Mouse (Mus musculus): ENCODE results near the gene Slc35f1.

The Slc35f1 gene

DNA sequence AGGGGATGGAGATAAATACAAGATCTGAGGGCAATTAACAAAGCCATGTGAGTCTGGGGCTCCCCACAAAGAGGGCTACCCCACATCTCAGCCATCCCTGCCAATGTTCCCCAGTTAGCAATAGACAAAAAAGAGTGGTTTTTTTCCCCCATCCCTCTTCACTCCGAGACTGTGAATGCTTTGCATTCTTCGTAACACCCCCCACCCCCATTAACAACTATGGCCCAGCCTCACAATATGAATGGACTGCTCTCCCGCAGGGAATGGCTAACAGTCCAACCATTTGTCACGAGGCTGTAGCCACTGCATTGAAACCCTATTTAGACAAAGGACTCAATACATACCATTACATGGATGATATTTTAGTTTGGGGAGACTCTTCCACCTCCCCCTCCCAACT is 338.1 kb downstream of the Slc35f1 start:
- POLR2A ChIA-PET: no interaction called here
- CTCF ChIA-PET: no interaction called here

- CTCF ChIA-PET: no interaction called here
- POLR2A ChIA-PET: no interaction called here
These were observed 344.9 kb downstream of the Slc35f1 start for GRCm38 (mm10) chr10:53035202-53035601.

- ChIA-PET POLR2A (no interaction called here), CTCF (no interaction called here)
These were observed 355.6 kb downstream of the Slc35f1 start for GRCm38 (mm10) chr10:53045931-53046330.

DNA sequence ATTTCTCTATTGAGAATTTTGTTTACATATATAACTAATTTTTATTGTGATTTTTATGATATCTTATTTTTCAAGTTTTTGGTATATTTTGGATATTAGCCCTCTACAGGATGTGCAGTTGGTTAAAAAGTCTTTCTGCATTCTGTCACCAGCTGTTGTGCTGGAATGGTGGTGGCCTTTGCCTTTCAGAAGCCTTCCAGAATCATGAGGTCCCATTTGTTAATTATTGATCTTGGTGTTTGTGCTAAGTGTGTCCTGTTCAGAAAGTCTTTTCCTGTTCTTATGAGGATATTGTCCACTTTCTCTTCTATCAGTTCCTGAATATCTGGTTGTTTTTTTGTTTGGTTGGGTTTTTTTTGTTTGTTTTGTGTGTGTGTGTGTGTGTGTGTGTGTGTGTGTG is 362.2 kb downstream of the Slc35f1 start:
- POLR2A ChIA-PET: interaction anchor here in 1 of 4 experiments (0.6 kb wide), 1 partner anchor 21 kb away, joined by 3 read pairs; no protein-coding TSS in a partner anchor
- CTCF ChIA-PET: no interaction called here

DNA sequence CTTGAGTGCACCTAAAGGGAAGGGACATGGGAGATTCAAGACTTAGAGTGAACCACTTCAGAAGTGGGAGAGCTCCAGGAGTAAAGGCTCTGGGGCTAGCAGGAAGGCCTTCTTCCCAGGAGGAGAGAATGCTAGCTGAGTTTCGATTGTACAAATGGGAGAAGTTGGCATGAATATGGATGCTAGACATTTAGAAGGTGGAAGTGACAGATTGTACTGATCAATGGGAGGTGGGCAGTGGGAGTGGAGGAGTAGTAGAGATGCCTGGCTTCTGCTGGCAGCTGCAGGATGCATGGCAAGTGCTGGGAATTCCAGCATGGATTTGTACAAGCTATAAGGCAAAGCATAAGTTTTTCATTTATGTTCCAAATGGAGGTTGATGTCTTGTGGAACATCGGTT is 370.4 kb downstream of the Slc35f1 start:
- POLR2A ChIA-PET: no interaction called here
- CTCF ChIA-PET: no interaction called here

- ChIA-PET POLR2A (no interaction called here), CTCF (interaction anchor here in 1 of 4 experiments (0.7 kb wide), 1 partner anchor 462 kb away, joined by 3 read pairs; no protein-coding TSS in a partner anchor)
These were observed 372.4 kb downstream of the Slc35f1 start for GRCm38 (mm10) chr10:53062741-53063140.

DNA sequence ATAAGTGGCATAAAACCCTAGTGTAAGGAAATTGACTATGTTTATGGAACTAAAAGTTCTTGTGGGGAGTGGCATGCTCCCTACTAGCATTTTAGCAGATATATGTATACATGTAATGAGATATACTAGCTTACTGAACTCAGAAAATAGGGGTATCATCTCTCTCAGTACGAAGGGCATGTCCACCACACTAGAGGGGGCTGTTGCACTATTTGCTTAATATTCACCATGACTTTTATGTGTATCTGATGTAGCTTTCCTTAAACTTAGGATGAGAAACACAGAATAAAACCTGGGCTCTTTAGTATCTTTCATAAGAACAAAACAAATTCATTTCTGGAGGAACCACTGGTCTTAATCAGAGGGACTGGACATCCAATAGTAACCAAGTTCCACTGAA is 397.5 kb downstream of the Slc35f1 start:
- ChIA-PET CTCF (no interaction called here), POLR2A (no interaction called here)

DNA sequence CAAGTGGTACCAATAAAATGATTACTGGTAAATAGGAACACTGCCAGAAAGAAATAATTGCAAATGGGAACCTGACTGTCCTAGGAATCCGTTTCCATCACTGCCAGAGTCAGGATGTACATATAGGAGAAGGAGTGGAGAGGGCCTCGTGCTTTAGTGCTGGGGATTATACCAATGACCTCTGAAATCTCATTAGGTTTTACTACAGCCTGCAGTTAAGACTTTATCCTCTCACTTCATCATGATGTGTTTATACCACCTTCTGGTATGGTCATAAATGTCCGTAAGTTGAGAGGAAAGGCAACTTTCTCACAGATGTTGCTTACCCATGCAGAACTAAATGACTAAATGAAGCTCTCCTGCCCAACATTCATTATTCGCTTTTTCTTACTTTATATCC is 401.2 kb downstream of the Slc35f1 start:
- CTCF ChIA-PET: interaction anchor here in 1 of 4 experiments (0.5 kb wide), 1 partner anchor 1214 kb away, joined by 4 read pairs; no protein-coding TSS in a partner anchor

GRCm38 (mm10) chr10:53096446-53096845 is 406.1 kb downstream of the Slc35f1 start:
- CTCF ChIA-PET: interaction anchor here in 2 of 4 experiments (1.1 kb wide), 2 partner anchors 19 kb away, joined by 3 read pairs; no protein-coding TSS in a partner anchor
- POLR2A ChIA-PET: no interaction called here

More for the DNA sequence above, 401.2 kb downstream of the Slc35f1 start:
- POLR2A ChIA-PET: interaction anchor here in 1 of 4 experiments (0.6 kb wide), 1 partner anchor 86 kb away, joined by 4 read pairs; no protein-coding TSS in a partner anchor

- ChIA-PET CTCF (interaction anchor here in 2 of 4 experiments (0.6 to 1.2 kb wide), 2 partner anchors 14 to 17 kb away, joined by 3 read pairs; no protein-coding TSS in a partner anchor), POLR2A (no interaction called here)
These were observed 410.5 kb downstream of the Slc35f1 start for GRCm38 (mm10) chr10:53100881-53101280.

DNA sequence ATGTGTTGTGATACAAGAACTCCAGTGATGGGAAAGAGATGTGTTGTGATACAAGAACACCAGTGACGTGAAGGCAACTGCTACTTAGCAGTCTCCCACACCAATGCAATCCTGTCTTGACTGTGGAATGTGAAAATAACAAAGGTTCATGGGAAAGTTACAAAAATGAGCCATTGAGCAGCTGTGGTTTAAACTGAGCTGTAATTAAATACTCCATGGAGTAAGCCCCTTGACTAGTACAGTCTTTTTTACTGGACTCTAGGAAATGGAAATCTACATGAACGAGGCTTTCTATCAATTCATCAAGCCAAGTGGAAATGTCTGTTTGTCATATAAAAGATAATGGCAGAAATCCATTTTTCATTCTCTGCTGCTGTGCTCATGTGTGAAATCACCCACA is 411.1 kb downstream of the Slc35f1 start:
- CTCF ChIA-PET: interaction anchor here in 1 of 4 experiments (0.6 kb wide), 1 partner anchor 16 kb away, joined by 3 read pairs; no protein-coding TSS in a partner anchor

DNA sequence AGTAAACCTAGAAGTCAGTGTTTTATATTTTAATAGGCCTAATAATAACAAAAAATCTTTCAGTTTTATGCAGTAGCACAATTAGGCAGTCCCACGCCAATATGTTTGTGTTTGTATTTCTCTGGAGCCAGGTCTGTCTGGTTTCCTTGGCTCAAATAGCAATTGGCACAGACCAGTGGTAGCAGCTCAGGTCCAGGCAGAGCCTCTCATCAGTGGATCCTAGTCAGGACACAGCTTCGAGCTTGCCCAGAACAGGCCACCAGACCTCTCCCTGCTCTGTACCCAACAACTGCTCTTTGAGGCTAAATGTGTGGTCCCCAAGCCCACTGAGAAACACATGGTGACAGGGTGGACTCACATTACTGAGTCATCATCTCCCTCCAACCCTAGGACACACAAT is 412.1 kb downstream of the Slc35f1 start:
- ChIA-PET POLR2A (no interaction called here), CTCF (interaction anchor here in 1 of 4 experiments (5.0 kb wide), 1 partner anchor 13 kb away, joined by 18 read pairs; no protein-coding TSS in a partner anchor)

More for the DNA sequence above, 411.1 kb downstream of the Slc35f1 start:
- POLR2A ChIA-PET: no interaction called here

DNA sequence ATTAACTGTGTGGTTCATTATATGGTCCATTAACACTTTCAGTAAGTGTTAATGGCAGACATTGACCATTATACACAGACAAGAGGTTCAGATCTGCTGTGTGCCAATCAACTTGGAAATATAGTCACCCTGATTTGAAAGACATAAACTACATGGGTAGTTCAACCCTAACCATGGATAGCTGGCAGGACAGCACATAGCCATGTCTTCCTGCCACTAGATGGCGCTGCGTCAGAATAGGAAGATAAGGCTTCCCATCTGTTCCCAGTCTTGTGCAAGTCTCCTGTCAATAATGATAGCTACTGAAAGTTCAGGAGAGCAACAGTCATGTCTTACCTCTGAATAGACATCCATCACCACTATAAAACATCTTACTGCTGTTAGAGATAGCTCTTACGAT is 424.7 kb downstream of the Slc35f1 start:
- CTCF ChIA-PET: interaction anchor here (0.6 to 2.2 kb wide), 21 partner anchors 8 to 231 kb away, joined by 3 to 18 read pairs (median 3); no protein-coding TSS in a partner anchor
- POLR2A ChIA-PET: interaction anchor here in 1 of 4 experiments (1.0 kb wide), 1 partner anchor 13 kb away, joined by 3 read pairs; no protein-coding TSS in a partner anchor

DNA sequence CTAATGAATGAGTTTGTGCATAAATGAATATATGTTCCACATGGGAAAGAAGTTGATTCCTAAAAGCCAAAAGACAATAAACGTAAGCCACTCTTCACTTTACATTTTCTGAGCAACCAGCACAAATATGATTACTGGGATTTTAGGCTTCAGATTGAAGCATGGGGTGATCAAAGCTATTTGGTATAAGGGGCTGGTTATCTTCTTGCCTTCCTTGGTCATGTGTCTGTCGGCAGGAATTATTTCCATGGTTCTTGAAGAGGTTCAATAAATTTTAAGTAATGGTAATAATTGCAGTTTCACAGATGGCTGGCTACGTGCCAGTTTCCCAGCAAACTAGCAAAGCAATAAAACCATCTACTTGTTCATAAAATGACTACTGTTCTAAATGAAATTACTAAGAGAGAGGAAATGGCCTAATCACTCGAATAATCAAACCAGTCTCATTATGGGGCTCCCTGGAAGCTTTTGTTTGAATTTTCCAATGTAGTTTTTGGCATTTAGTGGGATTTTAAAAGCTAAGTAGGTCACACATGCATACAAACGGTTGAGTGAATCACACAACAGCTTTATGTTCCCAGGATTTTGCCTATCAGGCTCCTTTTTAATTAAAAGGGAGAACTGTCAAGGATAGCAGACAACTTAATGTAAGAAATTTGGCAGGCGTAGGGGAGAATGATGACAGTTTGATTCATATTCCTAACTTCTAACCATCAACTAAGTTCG is 425.5 kb downstream of the Slc35f1 start:
- ChIA-PET POLR2A (interaction anchor here in 1 of 4 experiments (0.5 kb wide), 1 partner anchor 154 kb away, joined by 3 read pairs; no protein-coding TSS in a partner anchor), CTCF (interaction anchor here (0.6 to 2.2 kb wide), 18 partner anchors 8 to 231 kb away, joined by 3 to 18 read pairs (median 3); no protein-coding TSS in a partner anchor)

DNA sequence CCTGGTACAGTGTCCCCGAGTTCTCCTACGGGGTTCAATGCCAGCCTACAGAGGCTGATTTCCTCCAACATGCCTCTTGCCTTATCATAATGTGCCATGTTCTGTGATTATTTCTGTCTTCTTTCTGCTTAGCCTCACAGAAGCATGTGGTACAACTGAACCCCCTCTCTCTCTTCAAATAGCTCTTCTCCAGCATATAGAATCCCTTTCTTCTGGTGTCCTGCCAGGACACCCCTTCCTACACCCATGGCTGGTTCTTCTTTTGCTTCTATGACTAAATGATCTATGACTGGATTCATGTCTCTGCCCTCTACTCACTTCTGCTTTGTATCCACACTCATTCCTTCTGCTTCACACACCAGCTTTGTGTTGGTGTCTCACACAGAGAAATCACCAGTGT is 430.3 kb downstream of the Slc35f1 start:
- ChIA-PET POLR2A (no interaction called here), CTCF (no interaction called here)

DNA sequence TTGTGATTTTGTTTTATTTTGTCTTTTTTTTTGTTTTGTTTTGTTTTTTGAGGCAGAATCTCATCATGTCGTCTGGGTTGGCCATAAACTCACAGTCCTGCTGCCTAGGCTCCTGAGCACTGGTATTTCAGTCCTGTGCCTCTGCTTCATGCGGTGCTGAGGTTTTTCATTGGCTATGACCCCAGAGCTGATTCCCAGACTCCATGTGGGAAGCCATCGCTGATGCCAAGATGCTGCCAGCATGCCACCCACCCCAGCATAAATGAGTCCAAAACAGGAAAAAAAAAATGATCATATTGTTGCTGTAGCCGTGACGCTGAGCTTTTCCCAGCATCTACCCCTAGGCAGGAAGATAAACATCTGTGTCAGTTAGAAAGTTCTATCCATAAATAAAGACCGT is 434.0 kb downstream of the Slc35f1 start:
- CTCF ChIA-PET: no interaction called here

DNA sequence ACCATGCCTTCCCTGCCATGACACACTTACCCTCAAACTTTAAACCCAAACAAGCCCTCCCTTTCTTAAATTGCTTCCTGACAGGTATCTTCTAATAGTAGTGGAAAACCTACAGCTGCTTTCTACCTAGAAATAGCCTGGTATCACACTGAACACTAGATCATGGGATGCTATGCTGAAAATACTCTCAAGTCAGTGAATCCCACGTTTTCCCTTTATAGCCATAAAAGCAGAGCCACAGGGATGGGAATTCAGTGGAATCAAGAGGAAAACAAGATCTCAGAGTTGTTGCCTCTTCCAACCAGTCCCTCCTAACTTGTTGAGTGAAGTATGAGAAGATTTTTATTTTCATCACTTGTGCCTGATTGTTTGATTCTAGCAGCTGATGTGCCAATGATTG is 442.4 kb downstream of the Slc35f1 start:
- POLR2A ChIA-PET: no interaction called here
- CTCF ChIA-PET: no interaction called here

More for the DNA sequence above, 434.0 kb downstream of the Slc35f1 start:
- POLR2A ChIA-PET: no interaction called here

- ChIA-PET POLR2A (no interaction called here), CTCF (no interaction called here)
These were observed 460.0 kb downstream of the Slc35f1 start for GRCm38 (mm10) chr10:53150321-53150720.

GRCm38 (mm10) chr10:53150916-53151315 is 460.6 kb downstream of the Slc35f1 start:
- ChIA-PET CTCF (no interaction called here), POLR2A (no interaction called here)

DNA sequence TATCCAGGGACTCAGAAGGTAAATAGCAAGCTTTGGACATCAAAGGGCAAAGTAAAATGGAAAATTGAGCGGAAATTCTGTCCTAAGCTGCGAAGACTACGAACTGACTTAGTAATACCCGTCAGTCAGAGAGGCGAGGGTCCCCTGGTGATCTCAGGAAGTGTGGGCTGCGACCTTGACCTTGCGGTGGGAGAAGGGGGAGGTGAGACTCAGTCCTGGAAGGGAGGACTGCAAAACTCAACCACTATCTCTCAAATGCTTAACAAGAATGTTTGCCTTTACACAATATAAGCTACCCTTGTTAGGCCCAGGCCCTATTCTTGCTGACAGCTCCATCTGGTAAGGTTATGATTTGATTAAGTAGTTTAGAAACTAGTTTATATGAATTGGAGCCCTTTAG is 466.0 kb downstream of the Slc35f1 start:
- ChIA-PET POLR2A (interaction anchor here in 1 of 4 experiments (1.3 kb wide), 1 partner anchor 473 kb away, joined by 3 read pairs; the partner anchor contains the start of gene Mcm9), CTCF (no interaction called here)

DNA sequence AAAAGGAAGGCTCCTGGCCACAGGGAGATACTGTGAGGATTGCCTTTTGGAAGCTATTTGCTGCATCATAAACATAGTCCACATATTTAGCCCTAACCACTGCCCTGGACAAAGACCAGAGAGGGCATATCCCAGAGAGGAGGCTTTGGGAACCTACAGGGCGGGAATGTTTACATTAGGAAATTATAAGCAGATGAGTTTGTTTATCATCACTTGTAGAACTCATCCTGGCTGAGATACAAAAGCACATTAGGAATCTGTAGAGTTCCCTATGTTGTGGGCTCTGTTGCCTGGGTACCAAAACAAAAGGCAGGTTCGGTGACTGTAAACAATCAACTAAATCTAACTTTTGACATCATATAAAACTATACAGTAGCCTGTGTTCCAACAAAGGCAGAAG is 467.4 kb downstream of the Slc35f1 start:
- CTCF ChIA-PET: no interaction called here
- POLR2A ChIA-PET: no interaction called here
